Mouse (Mus musculus): Measurements from ENCODE around the gene Irf8.

DNA sequence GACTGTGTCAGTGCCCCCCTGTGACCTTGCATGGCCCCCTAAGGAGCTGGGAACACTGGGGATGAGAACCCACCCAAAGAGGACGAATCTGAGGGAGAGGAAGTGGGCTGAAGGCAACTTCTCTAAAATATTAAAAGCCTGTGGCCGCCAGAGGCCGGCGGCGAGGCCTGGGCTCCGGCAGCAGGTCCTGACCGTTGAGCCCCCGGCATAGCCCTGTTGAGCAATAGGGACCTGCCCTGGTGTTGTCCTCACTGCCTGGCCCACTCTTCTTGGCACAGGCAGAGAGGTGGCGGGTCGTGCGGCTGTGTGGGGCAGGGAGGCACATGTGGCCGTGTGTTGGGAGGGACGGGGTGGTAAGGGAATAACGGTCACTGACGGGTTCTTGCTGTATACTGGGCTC is 56.6 kb downstream of the Irf8 start:
- TF ChIP-seq CTCF (IDR thresholded peaks at IDR 0.05; ENCODE audit: low read depth) (no peak), EP300 (IDR thresholded peaks at IDR 0.05; ENCODE audit: low read depth) (no peak)
